Mouse (Mus musculus): Measurements from ENCODE around the gene Hoxc12. TPM values are rescaled to one million over a fixed set of nuclear protein-coding genes. Genes with fewer than 3 reads are reported as not detected.

Hoxc12 gene
- polyA plus RNA-seq, 1 experiment from 2014 or later, result not detected

GRCm38 (mm10) chr15:102980912-102981311 lies 44.4 kb downstream of the Hoxc12 start:
- Histone ChIP-seq H3K36me3 (no peaks in the 10 kb centered on the region), H3K4me1 (peaks cover 9% of the 10 kb centered on the region), H3K9ac (replicated peaks) (no peak overlapping the region), H3K4me2 (replicated peaks) (peak overlapping the region; percentile 35), H3K27ac (replicated peaks) (no peak overlapping the region), H3K9me3 (no peaks in the 10 kb centered on the region), H3K27me3 (peaks cover 98% of the 10 kb centered on the region), H3K4me3 (peak overlapping the region; percentile 23)
- under 1% methylated on average over 14 of the region's 14 CpGs for WGBS
- no peak for ATAC-seq (replicated peaks)

- H3K27me3 ChIP-seq, result peaks cover 98% of the 10 kb centered on the region
- H3K36me3 ChIP-seq, result no peaks in the 10 kb centered on the region
- no peak overlapping the region for H3K27ac ChIP-seq (replicated peaks)
- H3K4me2 ChIP-seq (replicated peaks), result peak overlapping the region; percentile 35
- no peaks in the 10 kb centered on the region for H3K9me3 ChIP-seq
- H3K4me3 ChIP-seq, result peak overlapping the region; percentile 23
- peaks cover 9% of the 10 kb centered on the region for H3K4me1 ChIP-seq
- under 1% methylated on average over 87 of the region's 88 CpGs for WGBS
- no peak overlapping the region for H3K9ac ChIP-seq (replicated peaks)
- ATAC-seq (replicated peaks), result no peak
Observed at GRCm38 (mm10) chr15:102981379-102982288, 45.1 kb downstream of the Hoxc12 start.

GRCm38 (mm10) chr15:102983716-102984115 lies 47.2 kb downstream of the Hoxc12 start:
- H3K4me2 ChIP-seq (replicated peaks), result no peak overlapping the region
- H3K27me3 ChIP-seq, result peaks cover 98% of the 10 kb centered on the region
- no peak for ATAC-seq (replicated peaks)
- WGBS, result under 1% methylated on average over 12 of the region's 12 CpGs
- no peaks in the 10 kb centered on the region for H3K9me3 ChIP-seq
- H3K4me1 ChIP-seq, result peaks cover 9% of the 10 kb centered on the region
- no peak overlapping the region for H3K9ac ChIP-seq (replicated peaks)
- H3K36me3 ChIP-seq, result no peaks in the 10 kb centered on the region
- no peak overlapping the region for H3K27ac ChIP-seq (replicated peaks)
- no peak overlapping the region for H3K4me3 ChIP-seq

GRCm38 (mm10) chr15:102984521-102984920 lies 48.0 kb downstream of the Hoxc12 start:
- no peak for ATAC-seq (replicated peaks)
- Histone ChIP-seq H3K9me3 (no peaks in the 10 kb centered on the region), H3K36me3 (no peaks in the 10 kb centered on the region), H3K9ac (replicated peaks) (no peak overlapping the region), H3K4me3 (no peak overlapping the region), H3K27me3 (peaks cover 98% of the 10 kb centered on the region), H3K27ac (replicated peaks) (no peak overlapping the region), H3K4me1 (peaks cover 9% of the 10 kb centered on the region), H3K4me2 (replicated peaks) (no peak overlapping the region)
- WGBS, result 1% methylated on average over 10 of the region's 10 CpGs

- no peak for ATAC-seq (replicated peaks)
- H3K9ac ChIP-seq (replicated peaks), result no peak overlapping the region
- H3K9me3 ChIP-seq, result no peaks in the 10 kb centered on the region
- peaks cover 9% of the 10 kb centered on the region for H3K4me1 ChIP-seq
- no peak overlapping the region for H3K27ac ChIP-seq (replicated peaks)
- no peak overlapping the region for H3K4me2 ChIP-seq (replicated peaks)
- H3K4me3 ChIP-seq, result no peak overlapping the region
- no peaks in the 10 kb centered on the region for H3K36me3 ChIP-seq
- 5% methylated on average over 3 of the region's 3 CpGs for WGBS
- peaks cover 98% of the 10 kb centered on the region for H3K27me3 ChIP-seq
Observed at GRCm38 (mm10) chr15:102984925-102985324, 48.4 kb downstream of the Hoxc12 start.

- H3K27me3 ChIP-seq, result peaks cover 97% of the 10 kb centered on the region
- H3K9me3 ChIP-seq, result no peaks in the 10 kb centered on the region
- WGBS, result 3% methylated on average over 21 of the region's 21 CpGs
- ATAC-seq (replicated peaks), result no peak
- no peak overlapping the region for H3K4me2 ChIP-seq (replicated peaks)
- no peak overlapping the region for H3K27ac ChIP-seq (replicated peaks)
- H3K36me3 ChIP-seq, result no peaks in the 10 kb centered on the region
- H3K4me3 ChIP-seq, result no peak overlapping the region
- no peak overlapping the region for H3K9ac ChIP-seq (replicated peaks)
- H3K4me1 ChIP-seq, result peaks cover 5% of the 10 kb centered on the region; the same call in 1 of the 2 replicates
Observed at GRCm38 (mm10) chr15:102987124-102987833, 50.7 kb downstream of the Hoxc12 start.

- H3K4me3 ChIP-seq, result no peak overlapping the region
- H3K36me3 ChIP-seq, result no peaks in the 10 kb centered on the region
- H3K4me1 ChIP-seq, result peaks cover 5% of the 10 kb centered on the region; the same call in 1 of the 2 replicates
- ATAC-seq (replicated peaks), result no peak
- H3K27me3 ChIP-seq, result peaks cover 97% of the 10 kb centered on the region
- H3K9me3 ChIP-seq, result no peaks in the 10 kb centered on the region
- H3K9ac ChIP-seq (replicated peaks), result no peak overlapping the region
- no peak overlapping the region for H3K4me2 ChIP-seq (replicated peaks)
- 17% methylated on average over 5 of the region's 5 CpGs for WGBS
- no peak overlapping the region for H3K27ac ChIP-seq (replicated peaks)
Observed at GRCm38 (mm10) chr15:102988078-102988477, 51.5 kb downstream of the Hoxc12 start.

Small RNA genes lying within 50 kb of the gene (microRNA-seq; reads per million reads assigned to microRNA genes)
- gene Mir196a-2, result 0.88 reads per million

Other genes with a start within 250 kb of the Hoxc12 start
- 72.1 and 74.5 TPM in 2 replicates for gene Calcoco1, start 214.6 kb upstream of the Hoxc12 start, polyA plus RNA-seq (2015; fragmentation: Nextera tagmentation; extraction: Ambion mirVana)
- not detected in 2 replicates for gene Hoxc13, start 15.7 kb upstream of the Hoxc12 start, polyA plus RNA-seq (2015; fragmentation: Nextera tagmentation; extraction: Ambion mirVana)
- gene Hoxc11, start 17.7 kb downstream of the Hoxc12 start, polyA plus RNA-seq (2015; fragmentation: Nextera tagmentation; extraction: Ambion mirVana), result not detected in 2 replicates
- not detected in 2 replicates for gene Hoxc10, start 30.0 kb downstream of the Hoxc12 start, polyA plus RNA-seq (2015; fragmentation: Nextera tagmentation; extraction: Ambion mirVana)
- gene Hoxc5, start 30.7 kb downstream of the Hoxc12 start, polyA plus RNA-seq (2015; fragmentation: Nextera tagmentation; extraction: Ambion mirVana), result not detected in 2 replicates
- not detected in 2 replicates for gene Hoxc9, start 39.7 kb downstream of the Hoxc12 start, polyA plus RNA-seq (2015; fragmentation: Nextera tagmentation; extraction: Ambion mirVana)
- not detected in 2 replicates for gene Hoxc8, start 53.9 kb downstream of the Hoxc12 start, polyA plus RNA-seq (2015; fragmentation: Nextera tagmentation; extraction: Ambion mirVana)
- not detected in 2 replicates for gene Hoxc6, start 61.5 kb downstream of the Hoxc12 start, polyA plus RNA-seq (2015; fragmentation: Nextera tagmentation; extraction: Ambion mirVana)
- gene Hoxc4, start 82.2 kb downstream of the Hoxc12 start, polyA plus RNA-seq (2015; fragmentation: Nextera tagmentation; extraction: Ambion mirVana), result not detected in 2 replicates
- gene Smug1, start 230.3 kb downstream of the Hoxc12 start, polyA plus RNA-seq (2015; fragmentation: Nextera tagmentation; extraction: Ambion mirVana), result 24.7 and 26.8 TPM in 2 replicates

Measured in forebrain, embryonic 15.5 days (tissue).